Mouse (Mus musculus) testis, adult 10 weeks (tissue): ENCODE measurements around the gene Myrip. TPM values are rescaled to one million over a fixed set of nuclear protein-coding genes. Genes with fewer than 3 reads are reported as not detected.

Experiments
- polyA plus RNA-seq: library from polyadenylated mRNA; stranded (reverse); fragments of 350-450 nt; fragmentation: Illumina TruSeq; extraction: RNeasy Lipid Tissue Mini Kit (QIAGEN cat#74804); gene quantifications from one replicate; pipeline ENCODE4 v1.2.3, GENCODE M21; 2014; ENCODE audit warnings: low read depth, low replicate concordance

Myrip gene
- polyA plus RNA-seq: 0.10 TPM

DNA sequence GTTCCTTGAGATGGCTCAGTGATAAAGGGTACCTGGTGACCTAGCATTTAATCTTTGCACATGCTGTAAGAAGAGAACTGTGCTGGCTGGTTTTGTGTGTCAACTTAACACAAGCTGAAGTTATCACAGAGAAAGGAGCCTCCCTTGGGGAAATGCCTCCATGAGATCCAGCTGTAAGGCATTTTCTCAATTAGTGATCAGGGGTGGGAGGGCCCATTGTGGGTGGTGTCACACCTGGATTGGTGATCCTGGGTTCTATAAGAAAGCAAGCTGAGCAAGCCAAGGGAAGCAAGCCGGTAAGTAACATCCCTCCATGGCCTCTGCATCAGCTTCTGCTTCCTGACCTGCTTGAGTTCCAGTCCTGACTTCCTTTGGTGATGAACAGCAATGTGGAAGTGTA lies at the start of gene Myrip:
Gene Myrip, plus strand, starts transcription at position 301 of the 400 bp plus-strand sequence.

GRCm38 (mm10) chr9:120492010-120492399 lies 190.7 kb downstream of the Myrip start, which contains the start of gene Eif1b:
TSS of gene Eif1b (plus strand) at chr9:120492232.

Other genes with a start within 250 kb of the Myrip start
- 2.4 TPM for gene Cx3cr1, start 231.6 kb upstream of the Myrip start, polyA plus RNA-seq
- not detected for gene Ccr8, start 209.4 kb upstream of the Myrip start, polyA plus RNA-seq
- gene Slc25a38, start 191.1 kb upstream of the Myrip start, polyA plus RNA-seq: 2.5 TPM
- gene Rpsa, start 173.8 kb upstream of the Myrip start, polyA plus RNA-seq: 55.3 TPM
- 0.31 TPM for gene Mobp, start 151.8 kb upstream of the Myrip start, polyA plus RNA-seq
- 197 TPM for gene Eif1b, start 190.7 kb downstream of the Myrip start, polyA plus RNA-seq
- gene Entpd3, start 238.3 kb downstream of the Myrip start, polyA plus RNA-seq: not detected